Mouse (Mus musculus): Measurements from ENCODE around the gene Tmem80.

DNA sequence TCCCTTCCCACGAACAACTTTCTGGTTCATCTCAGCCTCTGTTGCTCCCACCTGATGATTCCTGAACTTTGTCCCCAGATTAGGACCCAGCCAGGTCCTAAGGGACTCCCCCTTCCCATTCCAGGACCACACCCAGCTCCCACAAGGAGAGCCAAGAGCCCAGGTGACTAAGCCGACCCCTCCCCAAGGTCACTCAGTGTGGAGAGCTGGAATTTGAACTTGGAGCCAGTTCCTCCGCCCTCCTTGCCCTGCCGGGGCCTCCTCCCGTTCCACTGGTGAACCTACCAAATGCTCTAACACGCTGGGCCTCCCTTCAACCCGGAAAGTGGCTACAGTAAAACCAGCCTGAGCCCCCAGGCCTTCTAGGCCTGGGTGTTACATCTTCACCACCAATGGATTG is 12.5 kb downstream of the Tmem80 start:
- TF ChIP-seq POLR2A (IDR thresholded peaks at IDR 0.05; ENCODE audit: low read depth, low read length), result no peak
- no peak for TF ChIP-seq CTCF (IDR thresholded peaks at IDR 0.05; ENCODE audit: borderline replicate concordance, insufficient read depth, low read length)
